Mouse (Mus musculus) cerebellum, adult 18-20 months (tissue): Measurements from ENCODE around the gene Pfdn5.

ENCODE experiments used
- DNase-seq, 2 experiments: peaks; one replicate each; pipeline ENCODE4 v3.0.0; 2021

The Pfdn5 gene

DNA sequence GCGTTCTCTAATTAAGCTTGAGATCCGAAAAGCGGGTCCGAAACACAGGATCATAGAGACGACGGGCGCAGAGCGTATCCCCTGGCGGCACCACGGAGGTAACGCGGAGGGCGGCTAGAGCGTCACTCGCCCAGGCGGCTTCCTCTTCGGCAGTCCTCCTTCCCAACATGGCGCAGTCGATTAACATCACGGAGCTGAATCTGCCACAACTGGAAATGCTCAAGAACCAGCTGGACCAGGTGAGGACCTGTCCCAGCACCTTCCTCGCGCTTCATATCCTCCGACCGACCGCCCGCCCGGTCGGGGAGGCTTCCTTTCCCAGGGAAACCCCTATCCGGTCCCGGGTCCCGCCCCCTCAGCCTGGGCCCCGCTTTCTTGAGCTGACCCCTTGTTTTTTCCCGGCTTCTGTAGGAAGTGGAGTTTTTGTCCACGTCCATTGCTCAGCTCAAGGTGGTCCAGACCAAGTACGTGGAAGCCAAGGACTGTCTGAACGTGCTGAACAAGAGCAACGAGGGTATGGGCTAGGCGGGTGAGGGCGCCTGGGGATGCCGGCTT, at the start of gene Pfdn5:
Pfdn5 (plus strand) TSS at position 95 of the 555 bp plus-strand sequence.
- DNase-seq = peak; percentile 90 to 91

DNA sequence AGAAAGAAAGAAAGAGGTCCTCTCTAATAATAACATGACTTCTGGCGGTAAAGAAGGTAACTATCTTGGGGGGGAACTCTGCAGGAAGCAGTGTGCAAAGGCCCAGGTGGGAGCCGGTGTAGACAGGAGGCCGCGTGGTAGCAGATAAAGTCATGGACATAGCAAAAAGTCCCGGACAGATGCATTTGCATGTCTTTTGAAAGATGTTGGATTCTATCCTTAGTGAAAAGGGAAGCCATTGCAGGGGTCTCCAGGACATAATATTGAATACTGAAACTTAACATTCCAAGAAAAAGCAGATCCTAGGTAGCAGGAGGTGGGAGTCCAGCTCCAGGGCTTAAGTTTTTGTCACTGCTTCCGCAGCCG, 47.2 kb upstream of the Pfdn5 start:
- no peak for DNase-seq

DNA sequence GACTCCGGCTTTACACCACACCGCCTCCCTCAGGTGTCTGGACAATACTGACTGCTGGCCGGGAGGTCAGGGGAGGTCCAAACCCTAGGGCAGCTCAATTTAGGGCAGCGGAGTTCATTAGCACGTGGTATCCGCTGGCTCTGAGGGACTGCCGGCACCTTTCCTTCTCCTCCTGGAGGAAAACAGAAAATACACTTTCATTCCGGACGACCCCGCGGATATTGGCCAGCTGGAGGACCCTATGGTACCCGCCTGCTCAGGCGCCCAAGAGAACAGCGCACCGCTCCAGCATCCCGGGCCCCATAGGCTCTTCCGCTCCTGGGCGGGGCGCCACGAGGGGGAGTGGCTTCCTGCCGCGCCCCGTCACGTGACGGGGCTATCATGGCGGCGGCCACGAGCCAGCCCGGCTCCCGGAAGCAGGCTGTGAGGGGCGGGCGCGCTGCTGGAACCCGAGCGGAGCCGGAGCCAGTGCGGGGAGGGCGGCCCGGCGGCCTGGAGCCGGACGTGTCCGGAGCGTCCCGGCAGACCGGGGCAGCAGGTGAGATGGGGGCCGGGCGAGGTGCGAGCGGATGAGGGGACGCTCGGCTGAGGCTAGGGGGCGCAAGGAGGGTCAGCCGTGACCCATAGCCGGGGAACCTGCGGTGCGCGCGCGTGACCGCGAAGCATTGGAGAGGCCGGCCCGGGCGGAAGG, 46.7 kb upstream of the Pfdn5 start, which contains the start of gene Mfsd5:
Mfsd5 (plus strand) TSS at position 363 of the 691 bp plus-strand sequence.
- peak; percentile 85 to 94 for DNase-seq

DNA sequence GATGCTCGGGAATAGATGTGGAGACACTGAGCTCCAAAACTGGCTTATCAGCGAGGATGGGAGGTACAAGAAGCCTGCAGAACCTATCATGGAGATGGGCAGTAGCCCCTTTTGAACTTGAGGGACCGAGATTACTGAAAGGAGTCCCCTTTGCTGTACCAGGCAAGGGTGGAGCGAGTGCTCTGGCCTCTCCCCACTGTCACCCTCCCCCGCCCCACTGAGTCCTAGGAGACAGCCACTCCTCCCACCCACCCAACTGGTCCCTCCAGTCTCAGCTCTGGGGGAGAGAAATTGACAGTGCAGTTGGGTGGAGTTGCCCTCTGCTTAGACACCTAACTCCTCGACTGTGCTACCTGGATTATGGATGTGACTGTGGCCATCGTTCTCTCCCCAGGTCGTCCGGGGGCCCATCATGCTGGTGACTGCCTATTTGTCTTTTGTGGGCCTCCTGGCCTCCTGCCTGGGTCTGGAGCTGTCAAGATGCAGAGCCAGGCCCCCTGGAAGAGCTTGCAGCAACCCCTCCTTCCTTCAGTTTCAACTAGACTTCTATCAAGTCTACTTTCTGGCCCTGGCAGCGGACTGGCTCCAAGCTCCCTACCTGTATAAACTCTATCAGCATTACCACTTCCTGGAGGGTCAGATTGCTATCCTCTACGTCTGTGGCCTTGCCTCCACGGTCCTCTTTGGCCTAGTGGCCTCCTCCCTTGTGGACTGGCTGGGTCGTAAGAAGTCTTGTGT, 46.0 kb upstream of the Pfdn5 start:
- peak; percentile 22 to 24 for DNase-seq

DNA sequence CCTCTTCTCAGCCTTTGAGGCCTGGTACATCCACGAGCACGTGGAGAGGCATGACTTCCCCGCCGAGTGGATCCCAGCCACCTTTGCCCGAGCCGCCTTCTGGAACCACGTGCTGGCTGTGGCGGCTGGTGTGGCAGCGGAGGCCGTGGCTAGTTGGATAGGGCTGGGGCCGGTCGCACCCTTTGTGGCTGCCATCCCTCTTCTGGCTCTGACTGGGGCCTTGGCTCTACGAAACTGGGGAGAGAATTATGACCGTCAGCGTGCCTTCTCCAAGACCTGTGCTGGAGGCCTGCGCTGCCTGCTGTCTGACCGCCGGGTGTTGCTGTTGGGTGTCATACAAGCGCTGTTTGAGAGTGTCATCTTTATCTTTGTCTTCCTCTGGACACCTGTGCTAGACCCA, 45.3 kb upstream of the Pfdn5 start:
- DNase-seq = peak in 1 of 2 experiments; percentile 17

DNA sequence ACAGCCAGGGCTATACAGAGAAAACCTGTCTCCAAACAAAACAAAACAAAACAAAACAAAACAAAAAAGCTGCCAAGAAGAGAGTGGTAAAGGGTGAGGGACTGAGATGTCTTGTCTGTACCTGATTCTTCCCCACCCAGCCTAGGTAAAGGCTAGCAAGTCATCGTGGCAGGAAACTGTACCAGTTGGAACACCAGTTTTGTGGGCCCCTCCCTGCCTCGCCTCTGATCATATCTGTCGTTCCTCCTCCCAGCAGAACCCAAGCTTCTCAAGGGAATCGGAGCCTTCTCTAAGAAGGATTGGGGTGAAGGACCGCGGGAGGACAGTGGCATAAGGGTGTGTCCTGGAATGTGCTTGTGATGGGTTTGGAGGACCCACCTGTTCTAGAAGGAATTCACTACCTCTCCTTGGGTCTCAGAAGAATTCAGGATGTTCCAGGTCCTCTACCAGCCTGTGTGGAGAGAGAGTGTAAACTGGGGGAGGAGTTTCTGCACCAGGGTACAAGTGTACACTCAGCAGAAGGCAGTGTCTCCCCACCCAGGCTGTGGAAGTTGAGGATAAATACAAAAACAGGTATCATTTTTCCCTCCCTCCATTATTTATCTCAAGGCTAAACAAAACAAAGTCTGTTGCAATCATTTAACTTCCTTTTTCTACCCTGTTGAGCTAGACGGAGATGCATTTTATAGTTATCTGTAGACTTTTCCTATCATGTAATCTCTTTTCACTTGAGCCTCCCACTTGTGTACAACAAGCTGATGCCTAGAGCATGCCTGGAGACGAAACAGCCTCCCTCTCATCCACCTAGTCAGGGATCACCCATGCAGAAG, 43.2 kb upstream of the Pfdn5 start:
- no peak for DNase-seq

DNA sequence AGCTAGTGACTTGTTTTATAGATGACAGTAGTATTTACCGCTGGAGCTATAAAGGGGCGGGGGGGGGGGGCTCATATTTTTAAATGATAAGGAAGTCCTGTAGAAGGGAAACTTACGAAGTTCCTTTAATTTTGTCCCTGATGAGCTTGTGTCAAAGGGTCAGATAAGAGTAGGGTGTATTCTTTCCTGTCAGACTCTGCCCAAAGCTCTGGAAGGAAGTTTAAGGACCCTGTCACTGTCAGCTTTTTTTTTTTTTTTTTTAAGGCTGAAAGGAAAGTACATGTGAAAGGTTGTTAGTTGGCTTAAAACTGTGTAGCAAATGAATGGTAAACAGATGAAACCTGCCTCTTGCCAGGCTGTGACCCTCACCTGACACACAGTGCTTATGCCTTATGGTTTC, 42.3 kb upstream of the Pfdn5 start:
- no peak for DNase-seq

DNA sequence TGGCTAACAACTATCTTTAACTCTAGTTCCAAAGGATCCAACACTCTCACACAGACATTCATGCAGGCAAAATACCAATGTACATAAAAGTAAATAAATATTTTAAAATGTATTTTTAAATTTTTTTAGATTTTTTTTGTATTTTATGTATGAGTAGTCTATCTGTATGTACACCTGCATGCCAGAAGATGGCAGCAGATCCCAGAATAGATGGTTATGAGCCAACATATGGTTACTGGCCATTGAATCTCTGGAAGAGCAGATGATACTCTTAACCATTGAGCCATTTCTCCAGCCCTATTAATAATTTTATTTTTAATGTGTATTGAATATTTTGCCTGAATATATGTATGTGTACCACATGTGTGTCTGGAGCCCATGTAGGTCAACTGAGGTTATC, 38.5 kb upstream of the Pfdn5 start:
- DNase-seq = peak; percentile 49 to 55

DNA sequence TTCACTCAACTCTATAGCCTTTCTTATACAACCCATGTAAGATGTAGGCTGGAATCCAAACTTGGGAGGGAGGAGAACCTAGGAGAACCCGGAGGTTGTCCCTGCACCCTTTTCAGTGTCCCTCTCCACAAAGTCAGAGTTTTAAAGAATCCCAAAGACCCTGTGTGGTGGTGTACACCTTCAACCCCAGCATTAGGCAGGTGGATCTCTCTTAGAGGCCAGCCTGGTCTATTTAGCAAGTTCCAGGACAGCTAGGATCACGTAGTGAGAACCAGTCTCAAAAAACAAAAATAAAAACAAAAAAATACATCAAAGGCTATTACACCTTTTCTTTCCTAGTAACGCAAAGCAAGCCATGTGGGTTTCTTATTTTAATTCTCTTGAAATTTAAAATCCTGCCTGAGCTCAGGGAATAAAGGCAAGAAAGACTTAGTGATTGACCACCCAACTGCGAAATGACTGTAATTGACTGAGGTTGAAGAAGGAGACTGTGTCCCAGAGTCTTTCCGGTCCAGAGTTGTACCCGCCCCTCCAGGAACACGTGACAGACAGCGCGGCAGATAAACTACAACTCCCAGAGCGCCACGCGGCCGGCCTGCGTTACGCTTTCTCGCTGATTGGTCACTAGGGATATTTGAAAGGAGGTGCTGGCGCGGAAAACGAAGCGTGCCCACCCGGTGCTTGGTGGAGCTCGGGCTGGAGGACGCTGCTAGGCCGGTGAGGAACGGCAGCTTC, 30.1 kb upstream of the Pfdn5 start, which contains the start of gene Espl1:
Espl1 (plus strand) TSS at position 634 of the 735 bp plus-strand sequence.
- peak; percentile 93 to 97 for DNase-seq

DNA sequence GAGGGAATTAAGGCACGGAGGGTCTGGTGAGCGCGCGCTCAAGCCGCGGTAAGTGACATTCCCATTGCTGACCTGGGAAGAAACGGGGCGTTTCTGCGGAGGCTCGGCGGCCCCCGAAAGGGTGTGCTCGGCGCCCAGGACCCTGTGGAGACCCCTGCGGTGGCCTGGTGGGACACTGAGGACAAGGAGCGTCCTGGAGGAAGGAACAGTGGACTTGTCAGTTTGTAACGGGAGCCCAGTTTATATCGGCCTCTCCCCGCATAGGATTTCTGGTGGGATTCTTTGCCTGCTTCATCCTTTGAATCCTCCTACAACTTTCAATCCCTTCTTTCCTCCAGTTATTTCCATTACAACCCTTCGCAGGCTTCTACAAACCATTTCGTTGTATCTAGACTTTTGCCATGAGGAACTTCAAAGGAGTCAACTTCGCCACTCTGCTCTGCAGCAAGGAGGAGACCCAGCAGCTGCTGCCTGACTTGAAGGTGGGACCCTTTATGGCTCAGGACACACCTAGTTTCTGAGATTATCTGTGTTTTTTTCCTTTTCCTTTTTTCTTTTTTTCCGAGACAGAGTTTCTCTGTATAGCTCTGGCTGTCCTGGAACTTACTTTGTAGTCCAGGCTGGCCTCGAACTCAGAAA, 29.4 kb upstream of the Pfdn5 start:
- no peak for DNase-seq

DNA sequence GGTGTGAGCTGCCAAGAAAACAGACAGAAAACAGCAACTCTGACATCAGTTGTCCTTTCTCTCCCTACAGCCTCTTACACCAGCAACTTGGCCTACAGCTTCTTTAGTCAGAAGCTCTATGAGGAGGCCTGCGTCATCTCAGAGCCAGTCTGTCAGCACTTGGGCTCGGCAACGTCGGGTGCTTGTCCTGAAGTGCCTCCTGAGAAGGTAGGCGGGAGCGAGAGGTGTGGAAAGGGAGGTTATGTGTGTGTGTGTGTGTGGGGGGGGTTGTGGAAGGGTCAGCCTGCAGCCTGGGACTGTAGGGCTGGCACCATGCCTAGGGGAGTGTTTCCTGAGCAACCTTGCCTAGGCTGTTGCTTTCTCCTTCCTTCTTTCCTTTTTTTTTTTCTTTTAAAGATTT, 23.4 kb upstream of the Pfdn5 start:
- no peak for DNase-seq

DNA sequence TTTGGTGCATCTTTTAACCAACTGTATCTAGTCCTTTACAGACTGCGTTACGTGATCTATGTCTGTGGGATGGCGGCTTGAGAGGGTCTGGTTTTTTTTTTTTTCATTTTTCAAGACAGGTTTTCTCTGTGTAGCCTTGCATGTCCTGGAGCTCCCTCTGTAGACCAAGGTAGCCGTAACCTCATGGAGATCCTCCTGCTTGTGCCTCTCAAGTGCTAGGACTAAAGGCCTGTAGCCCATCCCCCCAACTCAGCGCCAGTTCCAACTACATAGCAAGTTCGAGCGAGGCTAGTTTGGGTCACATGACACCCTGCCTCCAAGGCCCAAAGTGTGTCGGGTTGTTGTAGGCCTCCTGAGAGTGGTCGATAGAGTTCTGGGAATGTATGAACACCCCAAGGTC, 17.2 kb upstream of the Pfdn5 start:
- DNase-seq = no peak

DNA sequence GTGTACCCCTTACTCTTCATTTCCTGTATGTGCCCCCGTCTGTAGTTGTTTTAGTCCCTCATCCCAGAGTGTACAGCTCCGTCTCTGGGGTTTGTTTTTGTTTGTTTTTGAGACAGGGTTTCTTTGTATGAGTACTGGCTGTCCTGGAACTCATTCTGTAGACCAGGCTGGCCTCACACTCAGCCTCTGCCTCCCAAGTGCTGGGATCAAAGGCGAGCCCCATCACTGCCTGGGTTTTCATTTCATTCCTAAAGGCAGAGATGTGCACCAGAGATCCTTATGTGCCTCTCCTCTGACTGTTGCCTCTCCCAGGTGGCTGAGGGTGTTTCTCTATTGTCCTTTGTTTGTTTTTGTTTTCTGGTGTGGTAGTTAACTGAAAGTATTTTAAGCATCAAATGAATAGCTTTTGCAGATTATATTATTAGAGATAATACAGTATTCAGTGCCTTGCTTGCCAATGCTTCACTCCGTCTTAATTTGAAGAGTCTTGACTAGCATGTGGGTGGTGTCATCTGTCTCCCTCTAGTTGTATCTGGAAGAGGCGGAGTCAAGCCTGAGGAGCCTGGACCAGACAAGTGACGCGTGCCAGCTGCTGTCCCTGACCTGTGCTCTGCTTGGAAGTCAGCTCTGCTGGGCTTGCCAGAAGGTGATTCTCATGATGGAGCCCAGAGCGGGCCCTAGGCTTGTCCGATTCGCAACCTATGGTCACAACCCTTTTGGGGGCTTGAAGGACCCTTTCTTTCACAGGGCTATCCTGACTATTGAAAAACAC, 15.7 kb upstream of the Pfdn5 start:
- DNase-seq = no peak

DNA sequence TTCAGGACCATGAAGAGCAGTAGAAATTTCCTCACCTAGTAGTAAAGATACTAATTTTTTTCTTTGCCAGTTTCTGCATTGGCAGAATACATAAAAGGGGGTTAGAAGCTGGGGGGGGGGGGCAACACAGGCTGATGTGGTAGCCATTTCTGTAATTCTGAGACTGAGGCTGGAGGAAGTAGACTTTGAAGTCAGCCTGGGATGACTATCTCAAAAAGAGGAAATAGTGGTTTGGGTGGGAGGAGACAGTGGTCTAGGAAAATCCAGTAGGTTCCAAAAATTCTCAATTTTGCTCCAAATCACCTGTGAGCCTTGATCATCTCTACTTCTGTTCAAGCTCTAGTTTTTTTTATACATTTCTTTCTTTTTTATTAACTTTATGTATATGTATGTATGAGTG, 14.4 kb upstream of the Pfdn5 start:
- DNase-seq = no peak

DNA sequence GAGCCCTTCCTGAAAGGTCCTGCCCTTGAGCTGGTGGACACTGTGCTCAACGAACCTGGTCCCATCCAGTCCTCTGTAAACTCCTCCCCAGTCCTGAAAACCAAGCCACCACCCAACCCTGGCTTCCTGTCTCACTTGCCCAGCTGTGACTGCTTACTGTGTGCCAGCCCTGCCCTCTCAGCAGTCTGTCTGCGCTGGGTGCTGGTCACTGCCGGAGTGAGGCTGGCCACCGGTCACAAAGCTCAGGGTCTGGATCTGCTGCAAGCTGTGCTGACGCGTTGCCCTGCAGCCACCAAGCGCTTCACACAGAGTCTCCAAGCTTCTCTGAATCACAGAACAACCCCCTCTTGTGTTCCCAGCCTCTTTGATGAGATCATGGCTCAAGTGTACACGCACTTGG, 10.6 kb upstream of the Pfdn5 start:
- no peak for DNase-seq

DNA sequence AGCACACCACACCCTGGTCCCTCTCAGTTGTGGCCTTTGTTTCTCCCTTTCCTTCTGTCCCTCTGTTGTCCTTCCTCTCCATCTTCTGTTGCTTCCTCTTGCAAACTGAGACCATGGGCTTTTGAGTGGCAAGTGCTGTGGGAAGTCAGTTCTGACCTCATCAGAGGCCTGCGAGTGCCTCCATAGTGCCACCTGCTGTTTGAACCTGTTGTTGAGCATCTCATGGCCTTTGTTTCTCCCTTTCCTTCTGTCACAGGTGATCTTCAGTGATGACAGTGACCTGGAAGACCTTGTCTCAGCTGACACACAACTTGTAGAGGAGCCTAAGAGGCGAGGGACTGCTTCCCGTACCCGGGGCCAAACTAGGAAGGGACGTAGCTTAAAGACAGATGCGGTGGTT, 9.7 kb upstream of the Pfdn5 start:
- peak; percentile 69 for DNase-seq

DNA sequence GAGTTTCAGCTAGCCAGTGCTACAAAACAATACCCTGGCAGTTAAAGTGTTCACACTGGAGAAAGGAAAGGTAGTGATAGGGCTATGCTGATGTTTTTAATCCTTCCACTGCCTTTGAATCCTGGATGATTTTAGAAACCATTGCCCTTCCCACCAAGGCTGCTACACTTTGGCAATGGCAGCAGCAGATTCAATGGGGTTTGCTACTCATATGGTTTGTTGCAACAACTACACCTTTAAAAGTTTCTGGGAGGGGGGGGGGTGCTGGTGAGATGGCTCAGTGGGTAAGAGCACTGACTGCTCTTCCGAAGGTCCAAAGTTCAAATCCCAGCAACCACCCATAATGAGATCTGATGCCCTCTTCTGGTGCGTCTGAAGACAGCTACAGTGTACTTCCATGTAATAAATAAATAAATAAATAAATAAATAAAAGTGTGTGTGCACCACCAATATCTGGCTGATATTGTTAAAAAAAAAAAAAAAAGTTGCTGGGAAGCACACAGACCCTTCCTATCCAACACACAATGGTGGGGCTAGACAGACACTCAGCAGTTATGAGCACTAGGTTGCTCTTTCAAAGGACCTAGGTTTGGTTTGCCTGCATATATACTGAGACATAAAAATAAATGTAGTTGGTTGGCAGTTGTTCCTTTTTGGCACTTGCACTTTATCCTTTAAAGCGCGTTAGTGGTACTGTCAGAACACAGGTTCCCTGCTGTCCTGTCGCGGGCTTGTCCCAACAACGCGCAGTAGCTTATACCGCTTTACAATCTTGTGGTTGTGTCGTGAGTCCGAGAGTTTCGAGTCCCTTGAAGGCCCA, 1.1 kb upstream of the Pfdn5 start:
- DNase-seq = peak in 1 of 2 experiments; percentile 35

DNA sequence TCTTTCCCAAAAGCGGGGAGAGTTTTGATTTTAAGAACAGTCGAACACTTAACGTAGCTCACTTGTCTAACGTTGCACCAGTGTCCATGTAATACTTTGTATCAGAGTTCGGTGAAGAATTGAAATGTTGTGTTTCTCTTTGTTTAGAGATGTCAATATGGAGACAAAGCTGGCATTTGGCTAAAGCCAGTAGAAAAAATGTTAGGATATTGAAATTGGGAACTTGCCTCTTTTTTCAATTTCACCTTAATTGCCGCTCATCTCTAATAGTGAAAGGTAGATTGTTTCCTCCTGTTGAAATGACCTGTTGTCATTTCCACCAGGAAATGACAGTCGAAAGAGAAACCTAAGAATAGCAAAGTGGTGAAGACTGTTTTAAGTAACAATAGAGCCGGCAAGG, 976 bp downstream of the Pfdn5 start:
- no peak for DNase-seq

DNA sequence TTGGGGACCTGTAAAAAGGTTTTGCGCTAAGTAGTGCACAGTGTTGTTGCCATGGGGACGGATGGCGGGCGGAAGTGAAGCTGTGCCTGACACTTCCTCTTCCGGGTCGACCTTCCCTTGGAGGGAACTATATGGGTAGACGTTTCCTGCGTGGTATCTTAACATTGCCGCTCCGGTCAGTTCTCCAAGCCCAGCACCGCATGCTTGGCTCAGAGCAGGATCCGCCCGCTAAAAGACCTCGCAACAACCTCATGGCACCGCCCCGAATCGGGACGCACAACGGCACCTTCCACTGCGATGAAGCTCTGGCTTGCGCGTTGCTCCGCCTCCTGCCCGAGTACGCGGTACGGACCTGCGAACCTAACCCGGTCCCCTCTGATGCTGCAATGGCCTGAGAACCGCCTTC, 5.7 kb downstream of the Pfdn5 start, which contains the start of gene Myg1:
Myg1 (plus strand) TSS at position 100 of the 406 bp plus-strand sequence.
- peak; percentile 80 to 88 for DNase-seq

DNA sequence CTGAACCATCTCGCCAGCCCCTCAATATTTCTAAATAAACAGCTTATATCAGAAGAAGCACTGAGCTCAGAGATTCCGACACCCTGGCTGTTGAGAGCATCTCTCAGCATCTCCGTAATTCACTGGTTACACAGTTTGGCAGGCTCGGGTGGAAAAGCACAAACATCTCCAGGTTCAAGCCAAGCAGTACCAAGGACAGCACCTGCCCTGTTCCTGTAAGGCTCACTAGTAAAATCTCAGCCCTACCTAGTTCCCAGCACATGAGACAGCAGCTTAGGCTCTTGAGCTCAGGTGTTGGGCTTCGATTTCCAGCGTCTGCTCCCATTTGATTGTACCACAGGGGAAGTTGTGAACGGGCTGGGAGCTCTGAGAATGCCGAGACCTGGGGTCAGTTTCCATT, 9.3 kb downstream of the Pfdn5 start:
- DNase-seq = no peak
